Mouse (Mus musculus): ENCODE data around the gene Meis1.
A peak's percentile ranks its signal among the peaks of the same experiment; 100 is the strongest.

The Meis1 gene

DNA sequence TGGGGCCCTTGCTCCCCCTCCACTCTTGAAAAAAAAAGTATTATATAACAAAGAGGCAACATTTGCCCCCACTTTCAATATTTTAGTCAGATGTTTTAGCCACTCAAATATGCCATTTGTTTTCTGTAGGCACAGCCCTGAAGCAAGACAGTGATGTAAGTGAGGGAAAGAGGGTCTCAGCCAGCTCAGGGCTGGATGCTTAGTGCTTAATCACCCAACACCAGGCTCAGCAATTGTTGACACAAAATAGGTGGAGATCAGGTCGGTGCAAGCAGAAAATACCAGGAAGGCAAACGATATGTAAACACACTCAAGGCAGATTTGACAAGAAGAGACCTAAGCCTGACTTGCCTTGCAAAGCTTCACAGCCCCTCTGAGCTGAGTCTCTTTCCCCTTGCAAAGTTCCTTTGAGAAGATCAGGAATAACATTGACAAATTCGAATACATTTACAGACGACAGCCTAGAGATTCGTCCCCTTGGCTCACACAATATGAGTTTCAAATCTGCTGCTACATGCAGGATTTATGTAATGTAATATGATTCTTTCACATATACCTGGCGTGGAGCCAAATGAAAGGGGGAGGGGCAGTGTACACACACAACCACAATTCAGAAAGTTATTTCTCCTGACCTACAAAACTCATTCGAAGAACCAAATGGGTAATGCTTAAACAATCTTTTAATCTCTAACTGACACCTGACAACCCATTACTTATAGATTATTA, 120.7 kb downstream of the Meis1 start:
- DNase-seq = peak; percentile 66

DNA sequence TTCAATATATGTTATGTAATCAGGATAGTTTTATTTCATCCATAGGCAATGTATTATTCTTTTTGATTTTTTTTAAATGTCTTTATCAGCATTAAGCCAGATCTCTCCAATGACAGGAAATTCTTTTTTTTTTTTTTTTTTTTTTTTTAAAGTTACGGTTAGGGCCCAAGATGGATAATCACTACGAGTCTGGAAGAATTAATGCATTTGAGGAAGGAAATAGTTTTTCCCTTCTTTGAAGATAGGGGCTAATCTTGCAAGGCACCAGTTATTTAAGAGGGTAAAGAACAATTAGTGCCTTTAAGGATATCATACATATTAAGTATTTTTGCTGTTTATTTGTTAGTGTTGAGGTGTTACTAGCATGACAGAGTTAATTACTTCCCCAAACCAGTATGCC, 121.5 kb downstream of the Meis1 start:
- DNase-seq = no peak

DNA sequence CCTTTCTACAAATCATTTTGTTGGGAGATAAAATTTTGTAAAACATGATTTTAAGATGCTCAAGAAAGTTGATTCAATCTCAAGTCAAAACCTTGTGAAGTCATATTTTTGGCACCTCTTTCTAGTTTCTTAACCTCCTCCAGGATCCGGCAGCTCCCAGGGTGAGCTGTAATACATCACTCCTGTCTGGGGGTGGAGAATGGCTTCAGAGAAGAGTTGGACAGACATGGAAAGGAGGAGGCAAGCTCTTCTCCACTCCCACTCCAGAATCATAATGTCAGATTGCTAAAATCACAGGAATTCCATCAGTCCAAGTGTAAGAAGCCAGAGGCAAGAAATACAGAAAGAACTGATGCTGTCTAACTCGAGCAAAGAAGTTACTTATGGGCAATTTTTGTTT, 126.3 kb downstream of the Meis1 start:
- DNase-seq = no peak

DNA sequence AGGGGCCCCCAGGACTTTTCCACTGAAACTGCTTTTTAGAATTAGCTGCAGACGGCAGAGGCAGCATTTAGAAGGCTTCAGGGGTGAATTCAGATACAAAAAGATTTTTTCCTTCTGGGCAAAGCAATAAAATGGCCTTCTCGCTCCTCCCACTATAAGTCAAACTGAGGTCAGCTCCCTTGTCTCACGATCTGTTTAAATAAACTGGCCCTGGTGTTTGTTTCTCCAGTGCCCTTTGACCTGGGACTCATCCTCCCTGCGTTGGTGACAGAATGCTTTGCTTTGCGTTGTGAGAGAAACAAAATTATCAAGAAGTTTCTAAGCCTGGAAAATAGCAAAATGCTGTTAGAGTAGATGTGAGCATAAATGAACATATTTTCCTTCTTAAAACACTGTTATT, 129.6 kb downstream of the Meis1 start:
- DNase-seq = no peak

DNA sequence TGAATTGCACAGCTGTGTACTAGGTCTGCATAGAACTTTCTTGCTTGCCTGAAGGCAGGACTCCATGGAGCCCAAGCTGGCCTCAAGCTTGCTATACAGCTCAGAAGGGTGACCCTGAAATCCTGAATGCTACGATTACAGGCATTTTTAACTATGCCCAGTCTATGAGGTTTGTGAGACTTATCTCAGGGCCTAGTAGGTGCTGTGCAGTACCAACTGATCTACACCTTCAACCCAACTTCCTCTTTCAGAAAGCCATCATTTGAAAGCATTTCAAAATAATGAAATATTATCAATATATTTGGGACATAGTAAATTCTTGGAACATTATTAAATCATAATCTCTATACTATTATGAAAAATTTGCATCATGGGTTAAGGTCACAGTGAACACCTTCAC, 130.1 kb downstream of the Meis1 start:
- DNase-seq = no peak

DNA sequence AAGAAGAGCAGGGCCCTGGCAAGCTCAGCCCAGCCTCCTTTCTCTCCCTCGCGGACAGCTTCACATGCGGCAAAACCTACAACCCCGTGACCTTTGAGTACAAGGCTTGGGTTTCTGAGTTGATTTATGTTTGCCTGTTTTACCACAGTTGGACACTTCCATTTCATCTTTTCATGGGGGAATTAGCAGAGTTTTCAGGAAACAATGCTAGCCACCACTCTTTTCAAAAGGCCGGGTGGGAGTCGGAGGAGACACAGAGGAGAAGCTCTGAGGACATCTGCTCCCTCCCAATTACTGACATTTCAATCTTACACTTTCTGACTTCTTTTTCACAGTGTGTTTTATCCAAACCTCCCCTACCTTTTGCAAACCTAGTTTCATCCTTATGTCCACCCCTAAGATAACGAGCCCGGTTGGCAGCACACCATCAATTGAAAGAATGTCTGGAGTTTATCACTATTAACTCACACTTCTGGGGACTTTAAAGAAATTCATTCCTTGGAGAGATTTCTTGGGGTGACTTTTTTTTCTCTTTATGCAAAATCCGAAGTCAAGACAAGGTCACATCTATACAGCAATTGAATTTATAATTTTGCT, 133.0 kb downstream of the Meis1 start:
- DNase-seq = peak; percentile 64

DNA sequence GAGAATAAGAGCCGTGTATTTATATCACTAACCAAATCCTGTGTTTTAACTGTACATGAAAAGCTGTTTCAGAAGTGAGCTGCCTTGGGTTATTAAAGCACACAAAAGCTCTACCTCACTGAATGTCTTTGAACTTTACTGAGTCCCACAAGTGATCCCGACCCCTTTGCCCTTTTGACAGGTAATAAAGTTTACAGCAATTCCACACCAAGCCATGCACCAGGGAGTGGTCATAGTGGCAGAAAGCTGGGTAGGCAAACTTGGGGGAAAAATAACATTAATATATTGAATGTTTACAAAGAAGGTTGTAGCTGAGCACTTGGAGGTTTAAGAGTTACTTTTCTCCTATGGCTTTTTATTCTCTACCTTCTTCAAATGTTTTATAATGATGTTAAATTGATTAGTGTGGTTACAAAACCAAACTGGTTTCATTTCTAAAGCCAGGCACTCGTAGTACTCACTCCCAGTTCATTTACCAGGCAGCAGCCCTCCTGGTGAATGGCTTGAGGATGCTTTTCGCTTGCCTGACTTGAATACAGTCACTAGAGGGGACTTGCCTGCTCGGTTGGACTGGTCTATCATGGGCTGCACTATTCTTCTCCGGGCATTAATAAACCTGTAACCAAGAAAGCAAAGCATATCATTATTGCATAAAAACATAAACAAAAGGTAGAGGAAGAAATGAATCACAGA, 133.6 kb downstream of the Meis1 start:
- DNase-seq = no peak

DNA sequence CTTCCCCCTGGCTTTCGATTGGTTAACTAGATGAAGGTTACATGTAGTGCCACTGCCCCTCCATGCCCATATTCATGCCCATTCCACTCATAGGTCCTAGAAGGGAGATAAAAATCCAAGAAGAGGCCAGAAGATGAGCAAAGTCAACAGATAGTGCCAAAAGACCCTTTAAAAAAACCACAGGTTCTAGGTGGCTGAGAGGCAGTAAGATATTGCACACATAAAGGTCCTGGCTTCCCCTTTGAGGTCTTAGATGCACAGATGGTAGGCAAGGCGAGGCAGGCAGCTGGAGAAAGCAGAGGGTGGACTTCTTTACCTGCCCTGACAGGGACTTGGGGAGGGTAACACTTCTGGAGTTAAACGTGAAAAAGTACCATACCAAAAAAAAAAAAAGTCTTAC, 134.8 kb downstream of the Meis1 start:
- DNase-seq = no peak

DNA sequence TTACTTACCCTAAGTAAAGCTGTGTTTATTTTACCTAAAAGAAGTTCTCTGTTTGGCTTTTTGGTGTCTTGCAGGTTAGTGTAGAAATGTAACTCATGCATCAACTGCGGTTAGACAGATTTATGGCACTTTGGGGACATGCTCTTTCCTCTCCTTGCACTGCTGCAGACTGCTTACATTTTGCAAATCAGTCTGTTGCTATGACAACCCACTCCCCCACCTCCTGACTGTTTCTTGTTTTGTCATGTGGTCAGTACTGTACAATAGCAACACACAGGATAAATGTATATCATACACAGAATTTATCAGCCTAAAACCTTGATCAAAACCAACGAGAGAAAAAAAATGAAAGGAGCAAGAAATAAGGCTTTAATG, 135.3 kb downstream of the Meis1 start:
- peak; percentile 90 for DNase-seq

DNA sequence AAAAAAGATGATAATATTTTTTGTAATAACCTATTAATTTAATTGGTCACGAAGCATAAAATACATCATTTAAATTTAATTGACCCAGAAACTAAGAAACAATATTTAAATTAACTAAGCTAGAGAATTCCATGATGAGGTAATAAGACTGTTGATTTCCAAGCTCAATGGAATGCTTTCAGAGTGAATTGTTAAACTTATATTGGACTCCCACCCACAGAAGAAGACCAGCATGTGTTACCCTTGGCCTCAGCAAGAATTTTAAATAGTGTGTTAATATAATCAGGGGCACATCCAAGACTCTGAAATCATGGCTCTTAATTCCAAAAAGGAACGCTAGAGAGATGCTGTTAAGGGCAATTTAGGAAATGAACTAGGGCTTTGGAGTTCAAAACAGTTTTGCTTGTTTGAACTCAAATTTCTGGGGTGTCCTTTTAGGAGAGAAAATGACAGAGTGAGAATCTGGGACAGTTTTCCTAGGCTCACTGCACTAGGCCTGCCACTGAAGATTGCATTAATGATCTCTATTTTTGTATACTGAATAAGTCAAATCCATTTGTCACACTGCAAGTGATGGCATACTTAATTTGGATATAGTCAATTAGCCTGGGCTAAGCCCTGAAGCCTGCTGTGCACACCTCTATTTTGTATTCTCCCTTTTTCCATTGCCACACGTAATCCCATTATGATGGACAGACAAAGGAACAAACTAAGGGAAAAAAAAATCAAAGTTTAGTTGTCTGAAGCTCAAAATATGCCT, 135.9 kb downstream of the Meis1 start:
- peak; percentile 77 for DNase-seq

DNA sequence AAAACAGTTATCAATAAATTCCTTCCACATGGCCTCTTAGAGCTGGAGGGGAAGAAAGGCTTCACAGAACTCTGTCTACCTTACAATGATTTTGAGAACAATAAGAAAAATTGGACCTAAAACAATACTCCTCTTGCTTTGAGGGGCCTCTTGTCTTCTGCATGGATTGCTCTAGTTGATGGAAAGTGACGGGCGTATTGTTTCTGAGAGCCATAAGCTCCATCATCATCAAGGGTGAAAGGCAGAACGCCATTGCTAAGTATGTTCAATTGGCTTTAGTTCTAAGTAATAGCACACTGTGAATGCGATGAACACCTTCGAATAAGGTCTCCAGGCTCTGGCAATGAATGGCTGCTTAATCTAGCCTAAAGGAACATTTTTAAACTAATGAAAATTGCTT, 136.5 kb downstream of the Meis1 start:
- peak; percentile 89 for DNase-seq

DNA sequence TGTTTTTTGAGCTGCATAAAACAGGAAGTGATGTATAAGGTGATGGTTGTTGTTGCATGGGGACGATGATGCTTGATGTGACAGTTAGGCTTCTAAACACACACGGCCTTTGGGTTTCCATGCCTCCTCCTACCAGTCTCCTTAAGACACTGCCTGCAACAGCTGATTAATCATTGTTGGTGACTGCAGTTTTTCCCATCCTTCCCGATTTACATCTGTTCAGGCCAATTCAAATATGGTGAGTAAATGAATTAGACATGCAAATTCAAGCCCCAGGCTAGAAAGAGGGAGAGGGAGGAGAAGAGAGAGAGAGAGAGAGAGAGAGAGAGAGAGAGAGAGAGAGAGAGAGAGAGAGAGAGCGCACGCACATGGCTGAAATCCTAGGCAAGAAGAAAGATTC, 138.0 kb downstream of the Meis1 start:
- peak; percentile 79 for DNase-seq

DNA sequence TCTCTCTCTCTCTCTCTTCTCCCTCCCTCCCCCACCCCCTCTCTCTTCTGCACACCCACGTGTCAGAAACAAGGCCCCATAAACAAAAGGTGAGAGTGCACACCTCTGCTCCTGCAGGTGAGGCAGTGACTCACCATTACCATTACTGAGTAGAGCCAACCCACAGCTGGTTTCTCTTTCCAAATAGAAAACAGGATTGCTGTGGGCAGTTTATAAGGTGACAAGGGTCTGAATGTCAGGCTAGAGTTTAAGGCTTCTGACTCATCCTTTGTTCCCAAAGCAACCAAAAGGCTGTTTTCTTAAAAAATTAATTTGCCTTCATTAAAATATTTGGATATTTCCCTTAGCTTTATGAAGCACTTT, 139.3 kb downstream of the Meis1 start:
- peak; percentile 44 for DNase-seq

DNA sequence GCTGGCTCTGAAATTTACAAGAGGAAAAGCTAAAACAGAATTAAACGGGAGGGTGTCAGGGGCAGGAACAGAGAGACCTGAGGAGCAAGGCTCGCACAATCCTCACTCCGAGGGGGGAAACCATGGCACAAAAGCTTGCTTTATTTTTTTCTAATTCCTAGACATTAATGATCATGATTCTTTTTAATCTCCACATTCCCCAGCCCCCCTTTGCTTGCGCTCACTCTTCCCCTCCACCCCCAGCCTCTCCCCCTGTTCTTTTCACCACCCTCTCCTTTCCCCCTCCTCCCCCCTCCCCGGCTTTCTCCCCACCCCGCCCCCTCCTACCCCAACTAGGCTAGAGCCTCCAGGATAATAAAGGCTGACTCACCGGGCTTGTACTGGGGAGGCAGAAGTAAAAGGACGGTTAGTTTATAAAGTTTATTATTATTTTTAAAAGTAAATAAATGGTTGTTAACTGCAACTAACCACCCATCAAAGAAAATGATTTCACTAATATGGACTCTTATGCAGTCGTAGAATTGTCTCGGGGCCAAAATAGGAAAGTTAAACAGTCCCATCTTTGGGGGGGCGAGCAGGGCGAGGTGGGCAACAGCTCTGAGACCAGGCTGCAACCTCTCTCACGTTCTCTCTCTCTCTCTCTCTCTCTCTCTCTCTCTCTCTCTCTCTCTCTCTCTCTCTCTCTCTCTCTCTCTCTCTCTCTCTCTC, 139.9 kb downstream of the Meis1 start:
- peak; percentile 73 for DNase-seq

DNA sequence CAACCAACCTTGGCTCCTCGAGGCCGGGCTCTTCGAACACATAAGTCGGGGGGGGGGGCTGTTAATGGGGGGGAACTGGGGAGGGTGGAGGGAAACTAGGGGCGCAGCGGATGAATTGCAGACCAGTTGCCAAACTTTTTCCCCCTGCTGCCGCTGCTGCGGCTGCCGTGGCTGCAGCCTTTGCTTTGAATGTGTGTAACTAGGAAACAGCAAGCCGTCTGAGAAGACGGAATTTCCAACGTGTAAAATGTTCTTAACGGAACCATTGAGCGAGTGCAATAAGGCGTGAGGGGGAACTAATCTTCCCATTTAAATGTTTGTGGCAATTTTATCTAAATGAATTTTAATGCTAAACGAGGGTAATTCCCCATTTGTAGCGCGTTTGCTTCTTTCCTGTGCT, 140.8 kb downstream of the Meis1 start:
- DNase-seq = peak; percentile 82

DNA sequence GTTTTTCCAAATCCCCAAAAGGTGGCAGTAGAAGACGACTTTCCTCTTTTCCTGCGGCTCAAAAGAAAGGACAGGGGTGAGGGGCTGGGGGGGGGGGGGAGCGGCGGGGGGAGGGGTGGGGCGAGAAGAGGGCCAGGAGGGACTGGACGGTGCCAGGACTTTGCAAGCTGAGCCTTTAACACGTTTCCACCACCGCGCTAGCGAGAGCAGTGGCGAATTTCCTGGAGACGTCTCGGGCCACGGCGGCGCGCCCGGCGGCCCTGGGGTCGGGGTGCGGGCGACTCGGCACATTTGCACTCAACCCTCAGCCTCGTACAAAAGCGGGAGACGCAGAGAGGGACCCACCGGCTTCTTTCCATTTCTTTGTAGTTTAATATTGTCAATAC, 141.2 kb downstream of the Meis1 start:
- DNase-seq = peak; percentile 94

DNA sequence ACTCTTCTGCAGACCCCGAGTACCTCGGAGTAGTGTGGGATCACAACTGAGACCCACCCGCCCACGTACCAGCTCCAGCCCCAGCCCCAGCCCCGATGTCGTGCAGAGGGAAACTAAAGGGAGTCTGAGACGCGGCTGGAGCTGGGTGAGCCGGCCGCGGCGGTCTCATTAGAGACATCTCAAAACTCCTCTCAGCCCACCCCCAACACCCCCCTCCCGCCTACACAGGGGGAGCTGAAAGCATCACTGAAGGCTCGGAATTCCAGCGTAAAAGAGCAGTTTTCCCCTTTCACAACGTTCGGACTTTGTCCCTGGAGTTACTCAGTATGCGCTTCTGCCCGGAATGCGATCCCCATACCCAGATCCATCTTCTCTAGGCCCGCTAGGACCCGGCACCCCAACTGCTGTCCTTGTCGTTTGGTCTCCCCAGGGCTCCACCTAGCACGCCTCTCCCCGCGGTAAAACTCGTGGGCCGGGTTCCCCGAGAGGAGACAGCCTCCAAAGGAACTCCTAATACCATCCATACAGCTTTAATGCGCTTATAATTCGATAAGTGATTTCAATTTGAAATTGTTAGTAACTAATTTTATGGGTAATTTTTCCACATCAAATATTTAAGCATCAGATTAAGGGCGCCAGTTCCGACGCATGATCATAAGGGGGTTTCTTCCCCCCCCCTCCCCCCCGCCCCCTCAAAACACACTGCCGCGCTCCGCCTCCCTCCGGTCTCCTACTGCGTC, 141.7 kb downstream of the Meis1 start:
- peak; percentile 71 for DNase-seq

DNA sequence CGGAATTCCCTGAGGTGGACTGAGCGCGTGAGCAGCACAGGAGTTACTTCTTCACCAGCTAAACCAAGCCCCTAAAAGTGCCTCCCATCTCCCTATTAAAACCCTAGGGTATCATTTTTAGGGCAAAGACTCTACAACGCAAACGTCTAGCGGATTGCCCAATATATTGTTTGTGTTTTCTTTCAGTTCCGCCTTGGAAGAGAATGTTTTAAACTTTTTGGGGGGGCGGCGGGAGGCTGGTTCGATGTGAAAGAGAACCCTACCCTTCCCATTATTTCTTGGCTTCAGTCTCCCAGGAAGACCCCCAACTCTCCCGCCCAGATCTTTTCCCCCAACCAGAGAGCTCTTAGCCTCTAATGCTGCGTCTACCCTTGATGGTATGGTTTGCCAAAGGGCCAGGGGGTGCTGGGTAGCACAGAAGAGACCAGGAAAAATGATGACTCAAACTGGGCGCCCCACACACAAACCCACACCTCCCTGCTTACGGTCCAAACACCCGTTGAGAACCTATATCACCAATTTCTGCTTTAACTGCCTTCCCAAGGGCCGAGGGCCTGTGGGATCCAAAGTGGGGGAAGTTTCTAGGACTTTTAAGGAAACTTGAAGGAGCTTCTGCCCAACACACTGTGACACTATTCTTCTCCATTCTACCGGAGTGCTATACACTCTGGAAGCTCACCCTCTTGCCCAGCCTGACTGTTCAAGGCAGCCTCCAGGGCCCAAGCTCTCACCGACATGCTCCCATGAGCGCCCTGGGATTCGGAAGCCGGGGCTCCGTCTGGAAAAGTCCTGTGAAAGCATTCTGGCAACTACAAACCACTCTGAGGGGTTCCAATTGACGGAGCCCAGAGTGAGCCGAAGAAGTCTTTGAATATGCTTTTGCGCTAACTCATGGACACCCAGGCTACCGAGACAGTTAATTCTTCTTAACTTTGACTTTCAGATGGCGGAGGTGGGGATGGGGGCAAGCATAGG, 142.6 kb downstream of the Meis1 start:
- DNase-seq = peak; percentile 58

DNA sequence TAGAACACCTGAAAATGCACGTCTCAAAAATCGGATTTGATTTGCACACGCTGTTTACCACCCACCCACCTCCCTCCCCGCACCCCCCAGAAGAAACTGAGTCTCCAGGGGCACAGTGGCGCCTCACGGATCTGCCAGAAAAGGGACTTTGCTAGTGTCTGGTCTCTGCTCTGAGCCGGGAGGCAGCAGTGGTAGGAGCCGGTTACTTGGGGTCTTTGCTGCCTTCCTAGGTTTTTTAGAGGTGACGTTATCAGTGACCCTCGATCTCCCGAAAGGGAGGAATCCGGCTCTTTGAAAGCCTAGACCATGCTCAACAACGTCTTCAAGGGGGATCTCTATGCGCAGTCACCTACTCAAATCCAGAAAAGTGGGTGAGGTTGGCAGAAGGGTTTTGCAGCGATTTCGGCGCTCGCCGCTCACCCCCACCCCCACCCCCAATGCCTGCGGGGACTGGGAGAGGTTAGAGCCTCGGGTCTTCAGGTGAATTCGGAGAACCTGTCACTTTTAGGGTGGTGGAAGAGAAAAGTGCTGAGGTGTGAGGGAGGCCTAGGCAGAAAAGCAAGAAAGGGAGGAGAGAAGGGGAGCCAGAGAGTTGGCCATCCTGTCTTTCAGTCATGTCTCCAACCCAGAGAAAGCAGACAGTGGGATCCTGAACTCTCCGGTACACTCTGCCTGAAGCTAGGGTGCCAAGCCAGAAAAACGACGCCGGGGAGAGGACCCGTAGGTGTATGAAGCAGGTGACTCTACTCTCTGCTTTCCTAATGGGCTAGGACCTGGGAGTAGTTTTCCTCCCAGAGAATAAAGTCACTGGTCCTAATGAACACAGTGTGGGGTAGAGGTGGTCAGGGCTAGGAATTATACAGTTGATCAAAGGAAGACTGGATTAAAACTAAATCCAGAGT, 143.5 kb downstream of the Meis1 start:
- peak; percentile 54 for DNase-seq
